Mouse (Mus musculus): ENCODE data around the gene Arhgap10.

Gene Arhgap10

GRCm38 (mm10) chr8:77515786-77516185 lies 2.0 kb downstream of the Arhgap10 start:
- no peak for DNase-seq

GRCm38 (mm10) chr8:77515201-77515600 lies 2.6 kb downstream of the Arhgap10 start:
- DNase-seq, result no peak

- no peak for DNase-seq
Observed at GRCm38 (mm10) chr8:77511750-77512493, 5.8 kb downstream of the Arhgap10 start.

GRCm38 (mm10) chr8:77510426-77510825 lies 7.3 kb downstream of the Arhgap10 start:
- DNase-seq, result no peak

- DNase-seq, result no peak
Observed at GRCm38 (mm10) chr8:77509044-77509443, 8.7 kb downstream of the Arhgap10 start.

GRCm38 (mm10) chr8:77507510-77508035 lies 10.2 kb downstream of the Arhgap10 start:
- no peak for DNase-seq

GRCm38 (mm10) chr8:77506539-77506938 lies 11.2 kb downstream of the Arhgap10 start:
- no peak for DNase-seq

- DNase-seq, result no peak
Observed at GRCm38 (mm10) chr8:77502547-77502946, 15.2 kb downstream of the Arhgap10 start.

GRCm38 (mm10) chr8:77501131-77501530 lies 16.6 kb downstream of the Arhgap10 start:
- DNase-seq, result no peak

GRCm38 (mm10) chr8:77500264-77500663 lies 17.5 kb downstream of the Arhgap10 start:
- DNase-seq, result no peak

GRCm38 (mm10) chr8:77497442-77497841 lies 20.3 kb downstream of the Arhgap10 start:
- DNase-seq, result no peak

- no peak for DNase-seq
Observed at GRCm38 (mm10) chr8:77496253-77496652, 21.5 kb downstream of the Arhgap10 start.

GRCm38 (mm10) chr8:77494376-77495328 lies 23.1 kb downstream of the Arhgap10 start:
- no peak for DNase-seq

GRCm38 (mm10) chr8:77492356-77493058 lies 25.2 kb downstream of the Arhgap10 start:
- peak; percentile 55 for DNase-seq

GRCm38 (mm10) chr8:77491231-77491923 lies 26.4 kb downstream of the Arhgap10 start:
- DNase-seq, result no peak

GRCm38 (mm10) chr8:77490095-77490781 lies 27.5 kb downstream of the Arhgap10 start:
- DNase-seq, result peak; percentile 70

GRCm38 (mm10) chr8:77489235-77489634 lies 28.5 kb downstream of the Arhgap10 start:
- no peak for DNase-seq

GRCm38 (mm10) chr8:77488215-77488606 lies 29.5 kb downstream of the Arhgap10 start:
- peak; percentile 62 for DNase-seq

- DNase-seq, result no peak
Observed at GRCm38 (mm10) chr8:77487590-77488214, 30.1 kb downstream of the Arhgap10 start.

- DNase-seq, result no peak
Observed at GRCm38 (mm10) chr8:77486749-77487148, 31.0 kb downstream of the Arhgap10 start.

GRCm38 (mm10) chr8:77484817-77485216 lies 32.9 kb downstream of the Arhgap10 start:
- no peak for DNase-seq
